Mouse (Mus musculus): ENCODE measurements around the gene Sipa1l3. TPM values are rescaled to one million over a fixed set of nuclear protein-coding genes. Genes with fewer than 3 reads are reported as not detected.

Gene Sipa1l3
- polyA plus RNA-seq, 1 experiment from 2014 or later: 3.8 TPM

- Histone ChIP-seq H3K27ac (ENCODE audit: poor library complexity, severe bottlenecking) (no peak overlapping the region), H3K4me3 (no peak overlapping the region), H3K27me3 (replicated peaks) (peaks cover 96% of the 10 kb centered on the region), H3K4me2 (no peak overlapping the region), H3K36me3 (no peaks in the 10 kb centered on the region), H3K9me3 (replicated peaks) (peaks cover 4% of the 10 kb centered on the region), H3K4me1 (replicated peaks) (no peaks in the 10 kb centered on the region; the same call in 1 of the 2 replicates), H3K9ac (no peak overlapping the region)
- ATAC-seq (ENCODE audit: insufficient number of reproducible peaks, low FRiP score): no peak
- 85% methylated on average over 7 of the region's 7 CpGs for WGBS
These were observed 43.4 kb downstream of the Sipa1l3 start for GRCm38 (mm10) chr7:29475005-29475404.

GRCm38 (mm10) chr7:29471309-29471708, 47.1 kb downstream of the Sipa1l3 start:
- H3K27ac ChIP-seq (ENCODE audit: poor library complexity, severe bottlenecking): no peak overlapping the region
- H3K27me3 ChIP-seq (replicated peaks): peaks cover 99% of the 10 kb centered on the region
- no peak for ATAC-seq (ENCODE audit: insufficient number of reproducible peaks, low FRiP score)
- peaks cover 4% of the 10 kb centered on the region for H3K9me3 ChIP-seq (replicated peaks)
- no peak overlapping the region for H3K4me3 ChIP-seq
- no peaks in the 10 kb centered on the region; the same call in 1 of the 2 replicates for H3K4me1 ChIP-seq (replicated peaks)
- no peaks in the 10 kb centered on the region for H3K36me3 ChIP-seq
- no peak overlapping the region for H3K4me2 ChIP-seq
- no peak overlapping the region for H3K9ac ChIP-seq
- 63% methylated on average over 7 of the region's 7 CpGs for WGBS

- 62% methylated on average over 7 of the region's 7 CpGs for WGBS
- peaks cover 99% of the 10 kb centered on the region for H3K27me3 ChIP-seq (replicated peaks)
These were observed 48.7 kb downstream of the Sipa1l3 start for GRCm38 (mm10) chr7:29469602-29470344.

GRCm38 (mm10) chr7:29468593-29468992, 49.8 kb downstream of the Sipa1l3 start:
- no peak overlapping the region for H3K9ac ChIP-seq
- ATAC-seq (ENCODE audit: insufficient number of reproducible peaks, low FRiP score): no peak
- H3K27me3 ChIP-seq (replicated peaks): peaks cover 100% of the 10 kb centered on the region
- H3K27ac ChIP-seq (ENCODE audit: poor library complexity, severe bottlenecking): no peak overlapping the region
- WGBS: 82% methylated on average over 5 of the region's 5 CpGs
- H3K4me3 ChIP-seq: no peak overlapping the region
- no peaks in the 10 kb centered on the region for H3K9me3 ChIP-seq (replicated peaks)
- H3K4me2 ChIP-seq: no peak overlapping the region
- H3K36me3 ChIP-seq: no peaks in the 10 kb centered on the region
- H3K4me1 ChIP-seq (replicated peaks): no peaks in the 10 kb centered on the region; the same call in 1 of the 2 replicates

More at GRCm38 (mm10) chr7:29469602-29470344, 48.7 kb downstream of the Sipa1l3 start:
- Histone ChIP-seq H3K9ac (no peak overlapping the region), H3K36me3 (no peaks in the 10 kb centered on the region), H3K4me1 (replicated peaks) (no peaks in the 10 kb centered on the region; the same call in 1 of the 2 replicates), H3K27ac (ENCODE audit: poor library complexity, severe bottlenecking) (no peak overlapping the region), H3K4me3 (no peak overlapping the region), H3K4me2 (no peak overlapping the region), H3K9me3 (replicated peaks) (no peaks in the 10 kb centered on the region)
- ATAC-seq (ENCODE audit: insufficient number of reproducible peaks, low FRiP score): no peak

- 55% methylated on average over 10 of the region's 10 CpGs for WGBS
- H3K4me2 ChIP-seq: no peak overlapping the region
- H3K27me3 ChIP-seq (replicated peaks): peaks cover 100% of the 10 kb centered on the region
These were observed 51.9 kb downstream of the Sipa1l3 start for GRCm38 (mm10) chr7:29466585-29466984.

GRCm38 (mm10) chr7:29465736-29466135, 52.7 kb downstream of the Sipa1l3 start:
- Histone ChIP-seq H3K36me3 (no peaks in the 10 kb centered on the region), H3K4me2 (no peak overlapping the region), H3K27ac (ENCODE audit: poor library complexity, severe bottlenecking) (no peak overlapping the region), H3K9me3 (replicated peaks) (no peaks in the 10 kb centered on the region), H3K9ac (no peak overlapping the region), H3K4me1 (replicated peaks) (peaks cover 8% of the 10 kb centered on the region; the same call in 1 of the 2 replicates), H3K27me3 (replicated peaks) (peaks cover 95% of the 10 kb centered on the region), H3K4me3 (no peak overlapping the region)
- WGBS: 78% methylated on average over 4 of the region's 4 CpGs
- no peak for ATAC-seq (ENCODE audit: insufficient number of reproducible peaks, low FRiP score)

More at GRCm38 (mm10) chr7:29466585-29466984, 51.9 kb downstream of the Sipa1l3 start:
- Histone ChIP-seq H3K9ac (no peak overlapping the region), H3K9me3 (replicated peaks) (no peaks in the 10 kb centered on the region), H3K36me3 (no peaks in the 10 kb centered on the region), H3K27ac (ENCODE audit: poor library complexity, severe bottlenecking) (no peak overlapping the region), H3K4me1 (replicated peaks) (peaks cover 5% of the 10 kb centered on the region), H3K4me3 (no peak overlapping the region)
- ATAC-seq (ENCODE audit: insufficient number of reproducible peaks, low FRiP score): no peak

GRCm38 (mm10) chr7:29462820-29463219, 55.6 kb downstream of the Sipa1l3 start:
- no peak overlapping the region for H3K27ac ChIP-seq (ENCODE audit: poor library complexity, severe bottlenecking)
- H3K9me3 ChIP-seq (replicated peaks): no peaks in the 10 kb centered on the region
- no peak for ATAC-seq (ENCODE audit: insufficient number of reproducible peaks, low FRiP score)
- peaks cover 95% of the 10 kb centered on the region for H3K27me3 ChIP-seq (replicated peaks)
- peaks cover 12% of the 10 kb centered on the region; the same call in 1 of the 2 replicates for H3K4me1 ChIP-seq (replicated peaks)
- no peak overlapping the region for H3K4me3 ChIP-seq
- H3K4me2 ChIP-seq: no peak overlapping the region
- 86% methylated on average over 3 of the region's 3 CpGs for WGBS
- no peaks in the 10 kb centered on the region for H3K36me3 ChIP-seq
- no peak overlapping the region for H3K9ac ChIP-seq

GRCm38 (mm10) chr7:29462178-29462577, 56.3 kb downstream of the Sipa1l3 start:
- WGBS: 87% methylated on average over 5 of the region's 5 CpGs
- Histone ChIP-seq H3K4me2 (no peak overlapping the region), H3K9me3 (replicated peaks) (no peaks in the 10 kb centered on the region), H3K27ac (ENCODE audit: poor library complexity, severe bottlenecking) (no peak overlapping the region), H3K36me3 (no peaks in the 10 kb centered on the region), H3K27me3 (replicated peaks) (peaks cover 95% of the 10 kb centered on the region), H3K4me3 (no peak overlapping the region), H3K9ac (no peak overlapping the region), H3K4me1 (replicated peaks) (peaks cover 15% of the 10 kb centered on the region; the same call in 1 of the 2 replicates)
- no peak for ATAC-seq (ENCODE audit: insufficient number of reproducible peaks, low FRiP score)

- H3K9ac ChIP-seq: no peak overlapping the region
- peaks cover 95% of the 10 kb centered on the region for H3K27me3 ChIP-seq (replicated peaks)
- no peak overlapping the region for H3K4me3 ChIP-seq
- H3K9me3 ChIP-seq (replicated peaks): no peaks in the 10 kb centered on the region
- peak; percentile 36 for ATAC-seq (ENCODE audit: insufficient number of reproducible peaks, low FRiP score)
- no peaks in the 10 kb centered on the region for H3K36me3 ChIP-seq
- WGBS: 28% methylated on average over 10 of the region's 10 CpGs
- H3K4me2 ChIP-seq: no peak overlapping the region
- H3K27ac ChIP-seq (ENCODE audit: poor library complexity, severe bottlenecking): no peak overlapping the region; the same call in 1 of the 2 replicates
- peaks cover 15% of the 10 kb centered on the region; the same call in 1 of the 2 replicates for H3K4me1 ChIP-seq (replicated peaks)
These were observed 56.9 kb downstream of the Sipa1l3 start for GRCm38 (mm10) chr7:29461557-29461956.

GRCm38 (mm10) chr7:29458889-29459740, 59.3 kb downstream of the Sipa1l3 start:
- ATAC-seq (ENCODE audit: insufficient number of reproducible peaks, low FRiP score): no peak
- Histone ChIP-seq H3K27ac (ENCODE audit: poor library complexity, severe bottlenecking) (no peak overlapping the region), H3K27me3 (replicated peaks) (peaks cover 93% of the 10 kb centered on the region), H3K36me3 (no peaks in the 10 kb centered on the region), H3K4me3 (no peak overlapping the region), H3K9ac (no peak overlapping the region), H3K4me1 (replicated peaks) (peaks cover 15% of the 10 kb centered on the region; the same call in 1 of the 2 replicates), H3K9me3 (replicated peaks) (0 out of 2 replicates have a peak, but pooled peaks cover 4% of the 10 kb centered on the region), H3K4me2 (no peak overlapping the region)
- WGBS: 78% methylated on average over 14 of the region's 14 CpGs

GRCm38 (mm10) chr7:29457772-29458171, 60.7 kb downstream of the Sipa1l3 start:
- Histone ChIP-seq H3K9me3 (replicated peaks) (0 out of 2 replicates have a peak, but pooled peaks cover 4% of the 10 kb centered on the region), H3K4me2 (no peak overlapping the region), H3K27me3 (replicated peaks) (peaks cover 93% of the 10 kb centered on the region), H3K36me3 (no peaks in the 10 kb centered on the region), H3K4me1 (replicated peaks) (peaks cover 26% of the 10 kb centered on the region; the same call in 1 of the 2 replicates), H3K4me3 (no peak overlapping the region), H3K9ac (no peak overlapping the region), H3K27ac (ENCODE audit: poor library complexity, severe bottlenecking) (peak overlapping the region; percentile 35)
- peak; percentile 50; the same call in 1 of the 2 replicates for ATAC-seq (ENCODE audit: insufficient number of reproducible peaks, low FRiP score)
- WGBS: 54% methylated on average over 6 of the region's 6 CpGs
